Mouse (Mus musculus) right cerebral cortex, postnatal 25 days (tissue): ENCODE results near the gene Spint3.

Source experiments
- DNase-seq: peaks from one replicate; pipeline ENCODE4 v3.0.0; 2022

Gene Spint3

GRCm38 (mm10) chr2:164549963-164550894 is 23.0 kb downstream of the Spint3 start:
- DNase-seq = peak; percentile 45

- DNase-seq = no peak
Measured at GRCm38 (mm10) chr2:164549338-164549737, 23.9 kb downstream of the Spint3 start.

- DNase-seq = no peak
Measured at GRCm38 (mm10) chr2:164544454-164545097, 28.7 kb downstream of the Spint3 start.

- DNase-seq = no peak
Measured at GRCm38 (mm10) chr2:164543745-164544144, 29.5 kb downstream of the Spint3 start.

- no peak for DNase-seq
Measured at GRCm38 (mm10) chr2:164542598-164542997, 30.7 kb downstream of the Spint3 start.

GRCm38 (mm10) chr2:164542132-164542531 is 31.1 kb downstream of the Spint3 start:
- peak; percentile 76 for DNase-seq

- no peak for DNase-seq
Measured at GRCm38 (mm10) chr2:164540652-164541427, 32.4 kb downstream of the Spint3 start.

- no peak for DNase-seq
Measured at GRCm38 (mm10) chr2:164537003-164537402, 36.3 kb downstream of the Spint3 start.

GRCm38 (mm10) chr2:164534315-164534714 is 38.9 kb downstream of the Spint3 start:
- DNase-seq = no peak

- peak; percentile 65 for DNase-seq
Measured at GRCm38 (mm10) chr2:164531169-164531568, 42.1 kb downstream of the Spint3 start.

- no peak for DNase-seq
Measured at GRCm38 (mm10) chr2:164528557-164528956, 44.7 kb downstream of the Spint3 start.

GRCm38 (mm10) chr2:164523301-164523773 is 49.9 kb downstream of the Spint3 start:
- DNase-seq = no peak

GRCm38 (mm10) chr2:164522280-164522679 is 51.0 kb downstream of the Spint3 start:
- DNase-seq = no peak

GRCm38 (mm10) chr2:164521841-164522240 is 51.4 kb downstream of the Spint3 start:
- DNase-seq = no peak

GRCm38 (mm10) chr2:164520782-164521181 is 52.5 kb downstream of the Spint3 start:
- no peak for DNase-seq
